Mouse (Mus musculus): Measurements from ENCODE around the gene Gm6685.

DNA sequence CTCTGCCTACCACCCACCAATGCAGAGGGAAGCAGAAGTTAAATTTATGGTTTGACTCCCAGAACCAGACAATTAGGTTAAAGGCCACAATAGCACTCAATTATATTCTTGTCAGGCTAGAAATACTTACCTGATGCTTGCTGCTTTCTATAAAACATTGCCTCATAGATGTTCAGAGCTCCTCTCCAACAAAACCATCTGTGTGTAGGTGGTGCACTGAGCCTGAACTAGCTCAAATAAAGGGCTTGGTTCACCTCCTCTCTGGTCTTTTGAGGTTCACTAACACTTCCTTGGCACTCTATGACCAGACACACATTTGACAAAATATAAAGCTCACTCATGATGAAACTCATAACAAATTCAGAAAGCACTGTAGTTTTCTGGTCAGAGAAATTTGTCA, 36.2 kb upstream of the Gm6685 start:
- no peak for TF ChIP-seq GATA1 (IDR thresholded peaks at IDR 0.05; ENCODE audit: borderline replicate concordance, low read length)
- no peak for TF ChIP-seq FLI1 (IDR thresholded peaks at IDR 0.05; ENCODE audit: low read length)

All from megakaryocyte, embryonic 14.5 days (primary cell).